Mouse (Mus musculus) forebrain, embryonic 14.5 days (tissue): ENCODE results near the gene Traf3. TPM values are rescaled to one million over a fixed set of nuclear protein-coding genes. Genes with fewer than 3 reads are reported as not detected.

ENCODE experiments used
- ATAC-seq: fragments of 200-750 bp; cut with Nextera tagmentation; 2 replicates; pipeline ENCODE4 v1.8.0; 2017; ENCODE audit warnings: mild to moderate bottlenecking, moderate library complexity
- DNase-seq: peaks from one replicate; pipeline ENCODE4 v3.0.0-alpha.2; 2015; ENCODE audit warnings: low spot score
- H3K27ac ChIP-seq: fragments of 300-500 bp; sonication (generic); 2 replicates; pipeline ENCODE4 v1.5.1; 2014; ENCODE audit warnings: low read depth, mild to moderate bottlenecking, control low read depth, low read length, moderate library complexity
- H3K27me3 ChIP-seq: fragments of 300-500 bp; sonication (generic); replicated peaks from 2 replicates; pipeline ENCODE4 v1.6.1; 2014; ENCODE audit warnings: low read length, control low read depth, mixed read lengths; ENCODE audit not compliant: control insufficient read depth, insufficient read depth
- H3K36me3 ChIP-seq: fragments of 300-500 bp; sonication (generic); 2 replicates; pipeline ENCODE4 v1.6.1; 2014; ENCODE audit warnings: low read length, control low read depth; ENCODE audit not compliant: control insufficient read depth, insufficient read depth
- H3K4me1 ChIP-seq: fragments of 300-500 bp; sonication (generic); 2 replicates; pipeline ENCODE4 v1.6.1; 2014; ENCODE audit warnings: antibody characterized with exemption, low read length, control low read depth; ENCODE audit not compliant: control insufficient read depth, insufficient read depth
- H3K4me2 ChIP-seq: fragments of 300-500 bp; sonication (generic); 2 replicates; pipeline ENCODE4 v1.6.1; 2014; ENCODE audit warnings: mild to moderate bottlenecking, control low read depth, low read length
- H3K4me3 ChIP-seq: fragments of 300-500 bp; sonication (generic); 2 replicates; pipeline ENCODE4 v1.5.1; 2014; ENCODE audit warnings: low read depth, low read length, control low read depth
- H3K9ac ChIP-seq: fragments of 300-500 bp; sonication (generic); 2 replicates; pipeline ENCODE4 v1.6.1; 2014; ENCODE audit warnings: mild to moderate bottlenecking, low read length, control low read depth, moderate library complexity
- H3K9me3 ChIP-seq: fragments of 300-500 bp; sonication (generic); replicated peaks from 2 replicates; pipeline ENCODE4 v1.6.1; 2016; ENCODE audit warnings: low read length, control low read depth, mixed read lengths; ENCODE audit not compliant: control insufficient read depth
- WGBS: fragments of 180-500 bp; shearing (Covaris S2); extraction: QIAGEN DNeasy Blood & Tissue Kit; methylation state at CpG from one replicate; pipeline ENCODE4 v1.1.7; 2014; 5-methylcytosine and 5-hydroxymethylcytosine counted together
- polyA plus RNA-seq: library from polyadenylated mRNA; unstranded; fragments of >200 nt; fragmentation: Nextera tagmentation; extraction: Ambion mirVana; gene quantifications from 2 replicates; pipeline ENCODE4 v1.2.1, GENCODE M21; 2014

Gene Traf3
- polyA plus RNA-seq, 1 experiment from 2014 or later = 9.8 TPM

GRCm38 (mm10) chr12:111266592-111266991 lies 100.4 kb downstream of the Traf3 start:
- Histone ChIP-seq H3K36me3 (peaks cover 24% of the 10 kb centered on the region), H3K9me3 (no peaks in the 10 kb centered on the region), H3K27ac (no peak overlapping the region), H3K4me3 (no peak overlapping the region), H3K27me3 (peaks cover 20% of the 10 kb centered on the region), H3K4me1 (no peaks in the 10 kb centered on the region), H3K4me2 (no peak overlapping the region), H3K9ac (no peak overlapping the region)
- WGBS = 52% methylated on average over 12 of the region's 12 CpGs
- DNase-seq (no peak), ATAC-seq (no peak)

GRCm38 (mm10) chr12:111267673-111268325 lies 101.6 kb downstream of the Traf3 start:
- no peaks in the 10 kb centered on the region for H3K4me1 ChIP-seq
- no peak overlapping the region for H3K9ac ChIP-seq
- no peak overlapping the region for H3K4me3 ChIP-seq
- DNase-seq = no peak
- H3K27ac ChIP-seq = no peak overlapping the region
- H3K36me3 ChIP-seq = peaks cover 16% of the 10 kb centered on the region
- ATAC-seq = no peak
- no peaks in the 10 kb centered on the region for H3K9me3 ChIP-seq
- WGBS = 73% methylated on average over 4 of the region's 4 CpGs
- no peak overlapping the region for H3K4me2 ChIP-seq
- H3K27me3 ChIP-seq = peaks cover 31% of the 10 kb centered on the region

GRCm38 (mm10) chr12:111270629-111271277 lies 104.6 kb downstream of the Traf3 start, which contains the start of gene Amn:
TSS of gene Amn (plus strand) at chr12:111271095.
- 0 out of 2 replicates have a peak, but pooled peaks cover 4% of the 10 kb centered on the region for H3K36me3 ChIP-seq
- ATAC-seq = no peak
- H3K27me3 ChIP-seq = peaks cover 61% of the 10 kb centered on the region
- peaks cover 10% of the 10 kb centered on the region; the same call in 1 of the 2 replicates for H3K4me1 ChIP-seq
- H3K27ac ChIP-seq = no peak within 1 kb of the TSS
- H3K9me3 ChIP-seq = no peaks in the 10 kb centered on the region
- H3K9ac ChIP-seq = no peak within 1 kb of the TSS
- WGBS = 43% methylated on average over 25 of the region's 25 CpGs
- no peak within 1 kb of the TSS for H3K4me2 ChIP-seq
- DNase-seq = no peak
- no peak within 1 kb of the TSS for H3K4me3 ChIP-seq

GRCm38 (mm10) chr12:111271406-111271805 lies 105.2 kb downstream of the Traf3 start:
- peaks cover 68% of the 10 kb centered on the region for H3K27me3 ChIP-seq
- WGBS = 7% methylated on average over 25 of the region's 28 CpGs
- no peak overlapping the region for H3K9ac ChIP-seq
- H3K4me1 ChIP-seq = peaks cover 10% of the 10 kb centered on the region; the same call in 1 of the 2 replicates
- no peak overlapping the region for H3K4me3 ChIP-seq
- H3K27ac ChIP-seq = no peak overlapping the region
- 0 out of 2 replicates have a peak, but pooled peaks cover 4% of the 10 kb centered on the region for H3K36me3 ChIP-seq
- no peak for DNase-seq
- H3K4me2 ChIP-seq = no peak overlapping the region
- H3K9me3 ChIP-seq = no peaks in the 10 kb centered on the region
- no peak for ATAC-seq

GRCm38 (mm10) chr12:111271966-111272365 lies 105.8 kb downstream of the Traf3 start:
- Histone ChIP-seq H3K27ac (no peak overlapping the region), H3K9me3 (no peaks in the 10 kb centered on the region), H3K4me3 (no peak overlapping the region), H3K36me3 (0 out of 2 replicates have a peak, but pooled peaks cover 4% of the 10 kb centered on the region), H3K9ac (no peak overlapping the region), H3K4me2 (no peak overlapping the region), H3K4me1 (peaks cover 10% of the 10 kb centered on the region; the same call in 1 of the 2 replicates), H3K27me3 (peaks cover 73% of the 10 kb centered on the region)
- whole genome bisulfite sequencing = 22% methylated on average over 8 of the region's 8 CpGs
- DNase-seq (no peak), ATAC-seq (no peak)

- 18% methylated on average over 12 of the region's 12 CpGs for WGBS
Observed at GRCm38 (mm10) chr12:111272420-111272819, 106.2 kb downstream of the Traf3 start.

GRCm38 (mm10) chr12:111274006-111274405 lies 107.8 kb downstream of the Traf3 start:
- Histone ChIP-seq H3K27ac (no peak overlapping the region), H3K4me1 (peaks cover 10% of the 10 kb centered on the region; the same call in 1 of the 2 replicates), H3K36me3 (no peaks in the 10 kb centered on the region), H3K9me3 (no peaks in the 10 kb centered on the region), H3K27me3 (peaks cover 76% of the 10 kb centered on the region), H3K4me3 (peak overlapping the region; percentile 38), H3K4me2 (peak overlapping the region; percentile 67), H3K9ac (peak overlapping the region; percentile 55)
- ATAC-seq = peak; percentile 35
- peak; percentile 22 for DNase-seq
- WGBS = 4% methylated on average over 28 of the region's 28 CpGs

More at GRCm38 (mm10) chr12:111272420-111272819, 106.2 kb downstream of the Traf3 start:
- Histone ChIP-seq H3K4me1 (peaks cover 10% of the 10 kb centered on the region; the same call in 1 of the 2 replicates), H3K4me3 (no peak overlapping the region), H3K36me3 (0 out of 2 replicates have a peak, but pooled peaks cover under 1% of the 10 kb centered on the region), H3K4me2 (no peak overlapping the region), H3K9me3 (no peaks in the 10 kb centered on the region), H3K9ac (no peak overlapping the region), H3K27ac (no peak overlapping the region), H3K27me3 (peaks cover 76% of the 10 kb centered on the region)
- no peak for ATAC-seq
- DNase-seq = peak; percentile 77

GRCm38 (mm10) chr12:111274447-111275149 lies 108.4 kb downstream of the Traf3 start:
- Histone ChIP-seq H3K27me3 (peaks cover 76% of the 10 kb centered on the region), H3K9ac (peak overlapping the region; percentile 55), H3K4me3 (peak overlapping the region; percentile 38), H3K36me3 (no peaks in the 10 kb centered on the region), H3K27ac (no peak overlapping the region), H3K9me3 (no peaks in the 10 kb centered on the region), H3K4me2 (peak overlapping the region; percentile 67), H3K4me1 (peaks cover 10% of the 10 kb centered on the region; the same call in 1 of the 2 replicates)
- DNase-seq = peak; percentile 33
- 3% methylated on average over 79 of the region's 80 CpGs for WGBS
- peak; percentile 40 for ATAC-seq
